Mouse (Mus musculus): ENCODE data around the gene Gpbp1. TPM values are rescaled to one million over a fixed set of nuclear protein-coding genes. Genes with fewer than 3 reads are reported as not detected.
A peak's percentile ranks its signal among the peaks of the same experiment; 100 is the strongest.

The Gpbp1 gene
- polyA plus RNA-seq, 1 experiment from 2014 or later: 82.0 TPM

GRCm38 (mm10) chr13:111488651-111489501, 1.0 kb downstream of the Gpbp1 start:
- Histone ChIP-seq H3K4me1 (ENCODE audit: control insufficient read depth, insufficient read depth, low read length) (peaks cover 15% of the 10 kb centered on the region; the same call in 1 of the 2 replicates), H3K4me2 (replicated peaks; ENCODE audit: low read depth, low read length) (peak overlapping the region; percentile 78), H3K27me3 (ENCODE audit: control insufficient read depth, insufficient read depth, low read length) (peaks cover 3% of the 10 kb centered on the region; the same call in 1 of the 2 replicates), H3K9ac (replicated peaks; ENCODE audit: low read depth, low read length) (peak overlapping the region; percentile 99), H3K4me3 (ENCODE audit: low read depth, low read length) (peak overlapping the region; percentile 86), H3K9me3 (ENCODE audit: control insufficient read depth, low read depth, low read length) (no peaks in the 10 kb centered on the region), H3K36me3 (ENCODE audit: control insufficient read depth, insufficient read depth, low read length) (no peaks in the 10 kb centered on the region), H3K27ac (ENCODE audit: low read length) (peak overlapping the region; percentile 99)
- WGBS: under 1% methylated on average over 84 of the region's 98 CpGs
- no peak; the same call in 1 of the 2 replicates for ATAC-seq (ENCODE audit: insufficient number of reproducible peaks, insufficient read depth, low FRiP score, low read depth)

DNA sequence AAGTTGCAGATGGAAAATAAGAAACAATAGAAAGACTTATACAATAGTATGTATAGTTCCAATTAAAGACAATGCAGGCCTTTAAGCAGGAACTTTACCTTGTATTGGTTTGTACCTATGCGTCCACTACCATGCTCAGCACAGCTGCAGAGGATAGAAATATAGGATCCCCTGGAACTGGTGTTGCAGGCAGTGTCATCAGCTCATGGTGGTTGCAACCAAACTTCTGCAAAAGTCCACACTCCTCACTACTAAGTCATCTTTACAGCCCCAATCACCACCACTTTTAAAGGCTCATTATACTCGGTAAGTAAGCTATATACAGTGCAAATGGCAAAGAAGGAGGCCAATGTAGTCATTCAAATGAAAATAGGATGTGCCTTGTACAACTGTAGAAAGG, 12.2 kb downstream of the Gpbp1 start:
- ATAC-seq (ENCODE audit: insufficient number of reproducible peaks, insufficient read depth, low FRiP score, low read depth): no peak
- Histone ChIP-seq H3K9ac (replicated peaks; ENCODE audit: low read depth, low read length) (no peak overlapping the region), H3K27ac (ENCODE audit: low read length) (no peak overlapping the region), H3K27me3 (ENCODE audit: control insufficient read depth, insufficient read depth, low read length) (no peaks in the 10 kb centered on the region), H3K4me2 (replicated peaks; ENCODE audit: low read depth, low read length) (no peak overlapping the region), H3K4me3 (ENCODE audit: low read depth, low read length) (no peak overlapping the region), H3K4me1 (ENCODE audit: control insufficient read depth, insufficient read depth, low read length) (0 out of 2 replicates have a peak, but pooled peaks cover 3% of the 10 kb centered on the region), H3K36me3 (ENCODE audit: control insufficient read depth, insufficient read depth, low read length) (no peaks in the 10 kb centered on the region; the same call in none of the 2 replicates), H3K9me3 (ENCODE audit: control insufficient read depth, low read depth, low read length) (no peaks in the 10 kb centered on the region)
- 92% methylated on average over 2 of the region's 2 CpGs for whole genome bisulfite sequencing

GRCm38 (mm10) chr13:111470562-111471237, 19.2 kb downstream of the Gpbp1 start:
- 83% methylated on average over 3 of the region's 3 CpGs for WGBS
- no peak overlapping the region for H3K4me3 ChIP-seq (ENCODE audit: low read depth, low read length)
- H3K4me1 ChIP-seq (ENCODE audit: control insufficient read depth, insufficient read depth, low read length): 0 out of 2 replicates have a peak, but pooled peaks cover 3% of the 10 kb centered on the region
- H3K9me3 ChIP-seq (ENCODE audit: control insufficient read depth, low read depth, low read length): peaks cover 2% of the 10 kb centered on the region; the same call in 1 of the 2 replicates
- no peak overlapping the region for H3K4me2 ChIP-seq (replicated peaks; ENCODE audit: low read depth, low read length)
- H3K27me3 ChIP-seq (ENCODE audit: control insufficient read depth, insufficient read depth, low read length): no peaks in the 10 kb centered on the region
- no peak for ATAC-seq (ENCODE audit: insufficient number of reproducible peaks, insufficient read depth, low FRiP score, low read depth)
- H3K36me3 ChIP-seq (ENCODE audit: control insufficient read depth, insufficient read depth, low read length): peaks cover 6% of the 10 kb centered on the region; the same call in 1 of the 2 replicates
- no peak overlapping the region for H3K27ac ChIP-seq (ENCODE audit: low read length)
- H3K9ac ChIP-seq (replicated peaks; ENCODE audit: low read depth, low read length): no peak overlapping the region

DNA sequence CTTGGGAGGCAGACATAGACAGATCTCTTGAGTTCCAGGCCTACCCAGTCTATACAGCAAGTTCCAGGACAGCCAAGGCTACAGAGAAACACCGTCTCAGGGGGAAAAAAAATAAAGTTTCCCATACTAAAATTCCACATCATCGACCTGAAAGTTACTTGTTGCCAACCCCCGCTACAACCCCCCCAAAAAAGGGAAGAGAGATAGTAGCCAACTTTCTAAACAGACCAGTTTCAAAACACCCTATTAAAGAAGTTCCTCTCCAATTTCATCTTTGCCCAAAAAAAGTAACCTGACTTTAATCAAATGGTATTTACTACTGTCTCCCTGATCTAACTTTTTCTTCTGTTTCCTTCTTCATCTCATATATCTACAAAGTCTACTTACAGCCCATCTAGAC, 22.6 kb downstream of the Gpbp1 start:
- H3K4me1 ChIP-seq (ENCODE audit: control insufficient read depth, insufficient read depth, low read length): no peaks in the 10 kb centered on the region
- no peak overlapping the region for H3K4me3 ChIP-seq (ENCODE audit: low read depth, low read length)
- H3K4me2 ChIP-seq (replicated peaks; ENCODE audit: low read depth, low read length): no peak overlapping the region
- WGBS: 88% methylated on average over 3 of the region's 3 CpGs
- peaks cover 2% of the 10 kb centered on the region; the same call in 1 of the 2 replicates for H3K9me3 ChIP-seq (ENCODE audit: control insufficient read depth, low read depth, low read length)
- no peak for ATAC-seq (ENCODE audit: insufficient number of reproducible peaks, insufficient read depth, low FRiP score, low read depth)
- H3K27ac ChIP-seq (ENCODE audit: low read length): no peak overlapping the region
- H3K27me3 ChIP-seq (ENCODE audit: control insufficient read depth, insufficient read depth, low read length): no peaks in the 10 kb centered on the region
- no peak overlapping the region for H3K9ac ChIP-seq (replicated peaks; ENCODE audit: low read depth, low read length)
- H3K36me3 ChIP-seq (ENCODE audit: control insufficient read depth, insufficient read depth, low read length): peaks cover 18% of the 10 kb centered on the region; the same call in 1 of the 2 replicates

DNA sequence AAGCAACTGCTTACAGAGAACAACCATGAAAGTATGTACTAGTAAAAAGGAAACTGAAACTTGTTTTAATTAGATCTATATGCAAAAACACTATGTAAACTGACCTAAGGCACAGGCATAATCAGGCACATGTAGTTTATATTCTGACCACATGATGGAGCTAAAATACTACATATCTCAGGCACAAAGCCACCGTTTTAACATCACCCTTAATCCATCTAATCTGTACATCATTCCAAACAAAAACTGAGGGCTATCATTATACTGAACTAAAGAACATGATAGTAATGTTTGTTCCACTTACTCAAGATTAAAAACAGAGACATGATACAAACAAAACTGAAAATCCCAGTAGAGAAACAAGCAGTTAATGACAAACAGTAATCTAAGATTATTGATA, 28.5 kb downstream of the Gpbp1 start:
- H3K27me3 ChIP-seq (ENCODE audit: control insufficient read depth, insufficient read depth, low read length): no peaks in the 10 kb centered on the region
- no peaks in the 10 kb centered on the region for H3K9me3 ChIP-seq (ENCODE audit: control insufficient read depth, low read depth, low read length)
- H3K9ac ChIP-seq (replicated peaks; ENCODE audit: low read depth, low read length): no peak overlapping the region
- H3K4me3 ChIP-seq (ENCODE audit: low read depth, low read length): no peak overlapping the region
- 0% methylated on average over 1 of the region's 1 CpGs for WGBS
- no peak overlapping the region for H3K27ac ChIP-seq (ENCODE audit: low read length)
- H3K4me1 ChIP-seq (ENCODE audit: control insufficient read depth, insufficient read depth, low read length): no peaks in the 10 kb centered on the region
- ATAC-seq (ENCODE audit: insufficient number of reproducible peaks, insufficient read depth, low FRiP score, low read depth): no peak
- H3K4me2 ChIP-seq (replicated peaks; ENCODE audit: low read depth, low read length): no peak overlapping the region
- H3K36me3 ChIP-seq (ENCODE audit: control insufficient read depth, insufficient read depth, low read length): peaks cover 15% of the 10 kb centered on the region; the same call in 1 of the 2 replicates

DNA sequence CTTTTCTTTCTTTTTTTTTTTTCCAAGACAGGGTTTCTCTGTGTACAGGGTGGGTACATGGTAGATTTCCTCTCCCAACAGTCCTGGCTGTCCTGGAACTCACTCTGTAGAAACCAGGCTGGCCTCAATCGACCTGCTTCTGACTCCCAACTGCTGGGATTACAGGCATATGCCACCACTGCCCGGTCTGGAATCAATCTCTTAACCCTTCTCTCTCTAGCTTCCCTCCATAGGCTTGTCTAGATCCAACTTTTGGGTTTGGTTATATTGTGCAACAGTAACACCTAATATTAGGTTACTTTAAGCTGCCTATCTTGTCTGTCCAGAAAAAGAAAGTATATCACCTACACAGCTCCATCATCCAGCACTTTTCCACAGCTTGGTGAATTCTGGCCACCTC, 33.1 kb downstream of the Gpbp1 start:
- no peak overlapping the region for H3K9ac ChIP-seq (replicated peaks; ENCODE audit: low read depth, low read length)
- no peak overlapping the region for H3K27ac ChIP-seq (ENCODE audit: low read length)
- no peaks in the 10 kb centered on the region for H3K27me3 ChIP-seq (ENCODE audit: control insufficient read depth, insufficient read depth, low read length)
- H3K9me3 ChIP-seq (ENCODE audit: control insufficient read depth, low read depth, low read length): no peaks in the 10 kb centered on the region
- no peak overlapping the region for H3K4me2 ChIP-seq (replicated peaks; ENCODE audit: low read depth, low read length)
- no peak for ATAC-seq (ENCODE audit: insufficient number of reproducible peaks, insufficient read depth, low FRiP score, low read depth)
- WGBS: 66% methylated on average over 2 of the region's 2 CpGs
- no peak overlapping the region for H3K4me3 ChIP-seq (ENCODE audit: low read depth, low read length)
- H3K36me3 ChIP-seq (ENCODE audit: control insufficient read depth, insufficient read depth, low read length): peaks cover 13% of the 10 kb centered on the region
- H3K4me1 ChIP-seq (ENCODE audit: control insufficient read depth, insufficient read depth, low read length): no peaks in the 10 kb centered on the region

- Histone ChIP-seq H3K27ac (ENCODE audit: low read length) (no peak overlapping the region), H3K27me3 (ENCODE audit: control insufficient read depth, insufficient read depth, low read length) (no peaks in the 10 kb centered on the region), H3K4me2 (replicated peaks; ENCODE audit: low read depth, low read length) (no peak overlapping the region), H3K36me3 (ENCODE audit: control insufficient read depth, insufficient read depth, low read length) (peaks cover 9% of the 10 kb centered on the region), H3K9ac (replicated peaks; ENCODE audit: low read depth, low read length) (no peak overlapping the region), H3K9me3 (ENCODE audit: control insufficient read depth, low read depth, low read length) (no peaks in the 10 kb centered on the region), H3K4me3 (ENCODE audit: low read depth, low read length) (no peak overlapping the region), H3K4me1 (ENCODE audit: control insufficient read depth, insufficient read depth, low read length) (no peaks in the 10 kb centered on the region)
- ATAC-seq (ENCODE audit: insufficient number of reproducible peaks, insufficient read depth, low FRiP score, low read depth): no peak
Observed at GRCm38 (mm10) chr13:111444325-111444724, 45.6 kb downstream of the Gpbp1 start.

DNA sequence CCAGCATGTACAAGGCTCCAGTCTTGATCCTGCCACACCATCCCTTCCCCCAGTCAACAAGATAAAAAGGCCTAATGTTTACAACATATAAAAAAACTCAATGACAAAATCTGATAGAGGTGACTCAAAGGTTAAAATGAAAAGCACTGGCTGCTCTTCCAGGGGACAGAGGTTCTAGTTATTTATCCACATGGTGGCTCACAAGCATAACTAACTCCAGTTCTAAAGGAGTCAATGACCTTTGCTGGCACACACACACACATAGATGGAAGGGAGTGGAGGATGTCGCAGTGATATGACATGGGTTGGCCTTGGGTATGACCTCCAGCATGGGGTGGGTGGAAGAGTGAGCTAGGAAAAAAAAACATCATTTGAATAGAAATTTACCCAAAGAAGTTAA, 58.7 kb downstream of the Gpbp1 start:
- ATAC-seq (ENCODE audit: insufficient number of reproducible peaks, insufficient read depth, low FRiP score, low read depth): no peak

More for the DNA sequence above, 58.7 kb downstream of the Gpbp1 start:
- Histone ChIP-seq H3K9me3 (ENCODE audit: control insufficient read depth, low read depth, low read length) (no peaks in the 10 kb centered on the region), H3K27me3 (ENCODE audit: control insufficient read depth, insufficient read depth, low read length) (no peaks in the 10 kb centered on the region), H3K36me3 (ENCODE audit: control insufficient read depth, insufficient read depth, low read length) (peaks cover 39% of the 10 kb centered on the region), H3K4me1 (ENCODE audit: control insufficient read depth, insufficient read depth, low read length) (no peaks in the 10 kb centered on the region), H3K27ac (ENCODE audit: low read length) (no peak overlapping the region), H3K4me2 (replicated peaks; ENCODE audit: low read depth, low read length) (no peak overlapping the region), H3K4me3 (ENCODE audit: low read depth, low read length) (no peak overlapping the region), H3K9ac (replicated peaks; ENCODE audit: low read depth, low read length) (no peak overlapping the region)
- 69% methylated on average over 1 of the region's 1 CpGs for WGBS
